Mouse (Mus musculus) midbrain, embryonic 14.5 days (tissue): ENCODE measurements around the gene Acot8. TPM values are rescaled to one million over a fixed set of nuclear protein-coding genes. Genes with fewer than 3 reads are reported as not detected.

Source experiments
- ATAC-seq: fragments of 200-750 bp; cut with Nextera tagmentation; 2 replicates; pipeline ENCODE4 v1.8.0; 2017; ENCODE audit warnings: moderate number of reproducible peaks, moderate library complexity; ENCODE audit not compliant: low FRiP score, low TSS enrichment
- DNase-seq: peaks from one replicate; pipeline ENCODE4 v3.0.0-alpha.2; 2015
- H3K27ac ChIP-seq: fragments of 300-500 bp; sonication (generic); replicated peaks from 2 replicates; pipeline ENCODE4 v1.5.1; 2014; ENCODE audit warnings: mild to moderate bottlenecking, low read depth, low read length, moderate library complexity
- H3K27me3 ChIP-seq: fragments of 300-500 bp; sonication (generic); 2 replicates; pipeline ENCODE4 v1.6.1; 2014; ENCODE audit warnings: low read length, control low read depth, mixed read lengths; ENCODE audit not compliant: control insufficient read depth, insufficient read depth
- H3K36me3 ChIP-seq: fragments of 300-500 bp; sonication (generic); 2 replicates; pipeline ENCODE4 v1.6.1; 2014; ENCODE audit warnings: low read length, control low read depth; ENCODE audit not compliant: control insufficient read depth, insufficient read depth
- H3K4me1 ChIP-seq: fragments of 300-500 bp; sonication (generic); 2 replicates; pipeline ENCODE4 v1.6.1; 2014; ENCODE audit warnings: mild to moderate bottlenecking, antibody characterized with exemption, low read length, control low read depth; ENCODE audit not compliant: control insufficient read depth, insufficient read depth
- H3K4me2 ChIP-seq: fragments of 300-500 bp; sonication (generic); 2 replicates; pipeline ENCODE4 v1.6.1; 2014; ENCODE audit warnings: mild to moderate bottlenecking, low read length, moderate library complexity
- H3K4me3 ChIP-seq: fragments of 300-500 bp; sonication (generic); replicated peaks from 2 replicates; pipeline ENCODE4 v1.5.1; 2014; ENCODE audit warnings: low read depth, low read length
- H3K9ac ChIP-seq: fragments of 300-500 bp; sonication (generic); replicated peaks from 2 replicates; pipeline ENCODE4 v1.6.1; 2014; ENCODE audit warnings: mild to moderate bottlenecking, low read length, moderate library complexity
- H3K9me3 ChIP-seq: fragments of 300-500 bp; sonication (generic); 2 replicates; pipeline ENCODE4 v1.6.1; 2016; ENCODE audit warnings: low read length, control low read depth, mixed read lengths; ENCODE audit not compliant: control insufficient read depth
- WGBS: fragments of 180-500 bp; shearing (Covaris S2); extraction: QIAGEN DNeasy Blood & Tissue Kit; methylation state at CpG from one replicate; pipeline ENCODE4 v1.1.7; 2014; 5-methylcytosine and 5-hydroxymethylcytosine counted together
- polyA plus RNA-seq: library from polyadenylated mRNA; unstranded; fragments of >200 nt; fragmentation: Nextera tagmentation; extraction: Ambion mirVana; gene quantifications from 2 replicates; pipeline ENCODE4 v1.2.1, GENCODE M21; 2014

Acot8 gene
- polyA plus RNA-seq, 1 experiment from 2014 or later: 17.1 TPM

DNA sequence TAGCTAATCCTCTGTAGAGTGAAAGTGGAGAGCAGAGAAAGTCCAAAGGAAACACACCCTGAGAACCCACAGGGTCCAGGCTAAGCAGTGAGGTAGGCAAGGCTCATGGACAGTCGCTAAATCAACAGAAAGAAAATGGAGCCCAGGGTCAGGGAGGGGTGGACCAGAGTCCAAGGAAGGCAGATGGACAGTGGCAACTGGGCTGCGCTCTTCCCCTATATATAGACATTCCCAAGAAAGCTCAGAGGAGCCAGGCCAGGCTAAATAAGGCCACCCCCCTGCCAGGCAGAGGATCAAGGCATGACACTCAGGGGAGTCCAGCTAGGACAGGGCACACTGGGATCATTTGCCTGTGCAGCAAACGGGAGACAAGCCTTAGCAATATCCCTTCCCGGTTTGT lies 22.8 kb downstream of the Acot8 start:
- DNase-seq (no peak), ATAC-seq (no peak)
- H3K4me3 ChIP-seq: no peak overlapping the region
- H3K27ac ChIP-seq: no peak overlapping the region
- no peak overlapping the region for H3K4me2 ChIP-seq
- no peaks in the 10 kb centered on the region for H3K9me3 ChIP-seq
- peaks cover 3% of the 10 kb centered on the region; the same call in 1 of the 2 replicates for H3K4me1 ChIP-seq
- H3K36me3 ChIP-seq: no peaks in the 10 kb centered on the region
- no peak overlapping the region for H3K9ac ChIP-seq
- WGBS: 76% methylated on average over 4 of the region's 4 CpGs
- no peaks in the 10 kb centered on the region for H3K27me3 ChIP-seq

DNA sequence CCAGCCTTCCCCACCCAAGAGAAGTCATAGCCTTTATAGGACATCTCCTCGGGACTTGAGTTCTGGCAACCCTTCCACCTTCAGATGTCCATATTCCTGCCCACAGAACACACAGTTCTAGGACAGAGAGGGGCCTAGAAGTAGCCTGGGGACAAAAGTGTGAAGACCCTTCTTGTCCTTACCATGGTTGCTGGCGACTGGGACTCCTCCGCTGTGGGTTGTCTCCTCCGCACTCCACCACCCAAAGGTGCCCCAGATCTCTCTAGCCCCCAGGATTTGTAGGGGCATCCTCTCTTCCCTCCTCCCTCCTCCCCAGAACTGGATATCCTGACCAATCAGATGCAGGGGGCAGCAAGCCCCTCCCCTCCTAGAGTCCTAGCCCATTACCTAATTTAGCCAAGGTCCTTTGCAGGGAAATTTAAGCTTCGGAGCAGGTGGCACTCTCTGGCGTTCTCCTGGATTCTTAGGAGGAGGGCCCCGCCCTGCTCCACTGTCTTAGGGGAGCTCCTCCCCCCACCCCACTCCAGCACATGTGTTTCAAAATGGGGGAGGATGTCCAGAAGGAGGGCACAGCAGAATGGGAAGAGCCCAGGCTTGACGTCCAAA lies 25.1 kb downstream of the Acot8 start, which contains the start of gene Tnnc2:
Gene Tnnc2 (minus strand): TSS at position 487 of the 606 bp plus-strand sequence.
- no peak within 1 kb of the TSS for H3K4me2 ChIP-seq
- ATAC-seq (no peak), DNase-seq (no peak)
- no peak within 1 kb of the TSS for H3K27ac ChIP-seq
- WGBS: 71% methylated on average over 8 of the region's 8 CpGs
- no peaks in the 10 kb centered on the region for H3K36me3 ChIP-seq
- no peak within 1 kb of the TSS for H3K9ac ChIP-seq
- no peaks in the 10 kb centered on the region for H3K4me1 ChIP-seq
- H3K4me3 ChIP-seq: no peak within 1 kb of the TSS
- no peaks in the 10 kb centered on the region for H3K9me3 ChIP-seq
- no peaks in the 10 kb centered on the region for H3K27me3 ChIP-seq

- DNase-seq: no peak
- H3K9me3 ChIP-seq: no peaks in the 10 kb centered on the region
- H3K9ac ChIP-seq: no peak overlapping the region
- ATAC-seq: no peak
- no peaks in the 10 kb centered on the region for H3K4me1 ChIP-seq
- H3K27me3 ChIP-seq: no peaks in the 10 kb centered on the region
- H3K36me3 ChIP-seq: no peaks in the 10 kb centered on the region
- H3K27ac ChIP-seq: no peak overlapping the region
- H3K4me3 ChIP-seq: no peak overlapping the region
- H3K4me2 ChIP-seq: no peak overlapping the region
- 86% methylated on average over 7 of the region's 7 CpGs for WGBS
Observed at GRCm38 (mm10) chr2:164778809-164779208, 25.9 kb downstream of the Acot8 start.

DNA sequence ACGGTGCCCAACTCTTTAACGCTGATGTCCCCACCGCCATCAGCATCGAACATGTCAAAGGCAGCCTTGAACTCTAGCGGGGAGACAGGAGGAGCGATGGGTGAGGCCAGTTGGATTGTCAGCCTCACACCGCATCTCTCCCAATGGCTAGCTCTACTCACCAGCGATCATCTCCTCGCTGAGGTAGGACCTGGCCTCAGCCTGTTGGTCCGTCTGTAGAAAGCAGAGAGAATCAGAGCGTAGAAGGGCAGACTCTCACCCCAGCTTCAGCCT lies 26.7 kb downstream of the Acot8 start:
- no peak overlapping the region for H3K4me2 ChIP-seq
- H3K4me1 ChIP-seq: no peaks in the 10 kb centered on the region
- ATAC-seq: no peak
- no peaks in the 10 kb centered on the region for H3K27me3 ChIP-seq
- no peaks in the 10 kb centered on the region for H3K36me3 ChIP-seq
- H3K27ac ChIP-seq: no peak overlapping the region
- H3K9ac ChIP-seq: no peak overlapping the region
- DNase-seq: no peak
- H3K4me3 ChIP-seq: no peak overlapping the region
- no peaks in the 10 kb centered on the region for H3K9me3 ChIP-seq
- WGBS: 90% methylated on average over 11 of the region's 11 CpGs

GRCm38 (mm10) chr2:164777246-164778014 lies 27.3 kb downstream of the Acot8 start:
- Histone ChIP-seq H3K27me3 (no peaks in the 10 kb centered on the region), H3K36me3 (no peaks in the 10 kb centered on the region), H3K9me3 (no peaks in the 10 kb centered on the region), H3K4me2 (no peak overlapping the region), H3K4me3 (no peak overlapping the region), H3K27ac (no peak overlapping the region), H3K9ac (no peak overlapping the region), H3K4me1 (no peaks in the 10 kb centered on the region)
- ATAC-seq (no peak), DNase-seq (no peak)
- WGBS: 85% methylated on average over 30 of the region's 30 CpGs

- no peak for DNase-seq
- Histone ChIP-seq H3K4me3 (no peak overlapping the region), H3K27me3 (no peaks in the 10 kb centered on the region), H3K36me3 (no peaks in the 10 kb centered on the region), H3K4me1 (no peaks in the 10 kb centered on the region), H3K9ac (no peak overlapping the region), H3K9me3 (no peaks in the 10 kb centered on the region), H3K27ac (no peak overlapping the region), H3K4me2 (no peak overlapping the region)
- WGBS: 73% methylated on average over 17 of the region's 17 CpGs
- ATAC-seq: no peak
Observed at GRCm38 (mm10) chr2:164776801-164777200, 27.9 kb downstream of the Acot8 start.

DNA sequence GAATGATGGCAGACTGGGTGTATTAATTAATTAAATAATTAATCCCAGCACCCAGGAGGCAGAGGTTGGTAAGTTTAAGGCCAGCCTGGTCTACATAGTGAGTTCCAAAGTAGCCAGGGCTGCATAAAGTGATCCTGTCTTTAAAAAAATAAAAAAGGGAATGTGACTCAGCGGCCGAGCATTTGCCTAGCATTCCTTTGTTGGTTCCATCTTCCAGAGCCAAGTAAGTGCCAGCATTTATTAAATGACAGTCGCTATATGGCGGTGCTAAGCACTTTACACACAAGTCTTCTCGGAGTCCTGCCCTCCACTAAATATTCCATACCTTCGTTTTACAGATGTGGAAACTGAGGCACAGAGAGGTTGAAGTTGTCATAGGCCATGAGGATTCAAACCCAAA lies 28.6 kb downstream of the Acot8 start:
- Histone ChIP-seq H3K4me1 (no peaks in the 10 kb centered on the region), H3K9me3 (no peaks in the 10 kb centered on the region), H3K4me3 (no peak overlapping the region), H3K9ac (no peak overlapping the region), H3K36me3 (no peaks in the 10 kb centered on the region), H3K27me3 (no peaks in the 10 kb centered on the region), H3K27ac (no peak overlapping the region), H3K4me2 (no peak overlapping the region)
- no peak for DNase-seq
- no peak for ATAC-seq
- 91% methylated on average over 6 of the region's 6 CpGs for WGBS

- Histone ChIP-seq H3K27ac (no peak overlapping the region), H3K9ac (no peak overlapping the region), H3K4me3 (no peak overlapping the region), H3K4me1 (peaks cover 5% of the 10 kb centered on the region), H3K27me3 (no peaks in the 10 kb centered on the region), H3K9me3 (no peaks in the 10 kb centered on the region), H3K36me3 (no peaks in the 10 kb centered on the region), H3K4me2 (no peak overlapping the region)
- ATAC-seq (no peak), DNase-seq (no peak)
- 89% methylated on average over 5 of the region's 5 CpGs for WGBS
Observed at GRCm38 (mm10) chr2:164773989-164774364, 30.7 kb downstream of the Acot8 start.
